8 mouse cellular contexts compared by ENCODE assay signal in genomic region chr11:88233528-88234427, GRCm38 (mm10). TPM values are rescaled to one million over a fixed set of nuclear protein-coding genes. Genes with fewer than 3 reads are reported as not detected.
DNase-seq lines count a peak whose midpoint lies in the region; ATAC-seq and TF ChIP-seq lines count a peak whose summit lies in the region.

No protein-coding gene starts in this region.

- peaks cover 28% of the 10 kb centered on the region for H3K4me1 ChIP-seq in forebrain, embryonic 11.5 days (replicated peaks; ENCODE audit: control insufficient read depth, insufficient read depth, low read length)
- H3K4me1 ChIP-seq in midbrain, embryonic 14.5 days (ENCODE audit: control insufficient read depth, insufficient read depth, low read length): peaks cover 25% of the 10 kb centered on the region; the same call in 1 of the 2 replicates

- H3K9me3 ChIP-seq in forebrain, embryonic 11.5 days (ENCODE audit: control insufficient read depth, low read length): no peaks in the 10 kb centered on the region
- no peaks in the 10 kb centered on the region for H3K9me3 ChIP-seq in midbrain, embryonic 14.5 days (ENCODE audit: control insufficient read depth, low read length)

- 0 out of 2 replicates have a peak overlapping the region, but pooled peaks have one; percentile 2 for H3K27ac ChIP-seq in layer of hippocampus, adult 2 months
- H3K27ac ChIP-seq in forebrain, embryonic 11.5 days (ENCODE audit: low read depth, low read length): peak overlapping the region; percentile 74
- peak overlapping the region; percentile 58 for H3K27ac ChIP-seq in midbrain, embryonic 14.5 days (replicated peaks; ENCODE audit: low read depth, low read length)

- H3K9ac ChIP-seq in forebrain, embryonic 11.5 days (ENCODE audit: low read length): no peak overlapping the region
- H3K9ac ChIP-seq in midbrain, embryonic 14.5 days (replicated peaks; ENCODE audit: low read length): no peak overlapping the region

- TF ChIP-seq CTCF in layer of hippocampus, adult 2 months (conservative IDR thresholded peaks at IDR 0.05): no peak

- peak; percentile 32; the same call in 1 of the 2 replicates for ATAC-seq in forebrain, embryonic 11.5 days (replicated peaks; ENCODE audit: low FRiP score)
- ATAC-seq in midbrain, embryonic 14.5 days (ENCODE audit: low FRiP score, low TSS enrichment): 0 out of 2 replicates have a peak, but pooled peaks have one; percentile 31

- no peak overlapping the region for H3K4me2 ChIP-seq in forebrain, embryonic 11.5 days (ENCODE audit: low read depth, low read length, severe bottlenecking)
- no peak overlapping the region for H3K4me2 ChIP-seq in midbrain, embryonic 14.5 days (ENCODE audit: low read length)

- 32% methylated on average over 17 of the region's 17 CpGs for WGBS in forebrain, embryonic 11.5 days
- WGBS in midbrain, embryonic 14.5 days: 42% methylated on average over 17 of the region's 17 CpGs

- peaks cover 2% of the 10 kb centered on the region; the same call in 1 of the 2 replicates for H3K27me3 ChIP-seq in forebrain, embryonic 11.5 days (ENCODE audit: control insufficient read depth, insufficient read depth, low read length)
- no peaks in the 10 kb centered on the region for H3K27me3 ChIP-seq in midbrain, embryonic 14.5 days (ENCODE audit: control insufficient read depth, insufficient read depth, low read length)

- H3K36me3 ChIP-seq in forebrain, embryonic 11.5 days (ENCODE audit: control insufficient read depth, insufficient read depth, low read length): no peaks in the 10 kb centered on the region
- no peaks in the 10 kb centered on the region for H3K36me3 ChIP-seq in midbrain, embryonic 14.5 days (ENCODE audit: control insufficient read depth, insufficient read depth, low read length)

- no peak overlapping the region for H3K4me3 ChIP-seq in layer of hippocampus, adult 2 months
- no peak overlapping the region for H3K4me3 ChIP-seq in forebrain, embryonic 11.5 days (ENCODE audit: low read depth, low read length)
- no peak overlapping the region for H3K4me3 ChIP-seq in midbrain, embryonic 14.5 days (replicated peaks; ENCODE audit: low read depth, low read length)

- DNase-seq in layer of hippocampus, adult 2 months (ENCODE audit: low spot score in 2 of 2): no peak
- DNase-seq in layer of hippocampus, adult 8-10 months (ENCODE audit: low spot score in 2 of 2): no peak
- DNase-seq in forebrain, embryonic 11.5 days (ENCODE audit: low spot score): peak; percentile 61
- peak; percentile 68 for DNase-seq in kidney, postnatal 14 days
- DNase-seq in midbrain, embryonic 14.5 days: peak; percentile 51
- peak; percentile 47 for DNase-seq in thymus, postnatal 4 days
- no peak for DNase-seq in urinary bladder, postnatal 10 days (ENCODE audit: low spot score)
- DNase-seq in layer of hippocampus, adult 9-10 months (ENCODE audit: low spot score): no peak

RNA-seq across cellular contexts. Expression of gene Mrps23, which starts 29.6 kb away (rescaled TPM):
- total RNA-seq in layer of hippocampus, adult 2 months (2021): 10 to 100 TPM; 64.9 to 65.6 TPM
- total RNA-seq in layer of hippocampus, adult 8-10 months (2022): 10 to 100 TPM; 63.2 to 64.8 (median 63.7) TPM
- 70.8 and 71.7 TPM in 2 replicates for polyA plus RNA-seq in forebrain, embryonic 11.5 days (2014; fragmentation: Nextera tagmentation; extraction: Ambion mirVana)
- 67.9 and 70.0 TPM in 2 replicates for polyA plus RNA-seq in midbrain, embryonic 14.5 days (2014; fragmentation: Nextera tagmentation; extraction: Ambion mirVana)

Comparison
In these comparisons a context has a peak if more than half of its experiments do, and no peak if none do; other contexts are left out.
1. DNase-seq: peak in forebrain, embryonic 11.5 days (single experiment), kidney, postnatal 14 days (single experiment), midbrain, embryonic 14.5 days (single experiment) and thymus, postnatal 4 days (single experiment); none in layer of hippocampus, adult 2 months (0 of 2), layer of hippocampus, adult 8-10 months (0 of 2), urinary bladder, postnatal 10 days (single experiment) and layer of hippocampus, adult 9-10 months (single experiment).
2. H3K27ac ChIP-seq: peak in every context shown above with its lines; median percentile 74 in forebrain, embryonic 11.5 days; 58 in midbrain, embryonic 14.5 days; 2 in layer of hippocampus, adult 2 months.